Mouse (Mus musculus): ENCODE results near the gene Ucn3. TPM values are rescaled to one million over a fixed set of nuclear protein-coding genes. Genes with fewer than 3 reads are reported as not detected.
"Not testable (repeated sequence)": the region's sequence is repeated elsewhere in the genome, so short reads cannot be mapped to it uniquely, and the experiment has no call there.

Gene Ucn3
- total RNA-seq (2017) = not detected in 2 replicates

- no peak for ATAC-seq (replicated peaks; ENCODE audit: low read depth, poor library complexity, severe bottlenecking)
These were observed at the start of gene Ucn3 for GRCm38 (mm10) chr13:3945249-3945648. Gene Ucn3, minus strand, starts transcription at chr13:3945349.

- no peak for ATAC-seq (replicated peaks; ENCODE audit: low read depth, poor library complexity, severe bottlenecking)
These were observed 46.9 kb upstream of the Ucn3 start for GRCm38 (mm10) chr13:3992081-3992480.

GRCm38 (mm10) chr13:3968849-3969248, 23.7 kb upstream of the Ucn3 start:
- peak; percentile 80 for ATAC-seq (replicated peaks; ENCODE audit: low read depth, poor library complexity, severe bottlenecking)

DNA sequence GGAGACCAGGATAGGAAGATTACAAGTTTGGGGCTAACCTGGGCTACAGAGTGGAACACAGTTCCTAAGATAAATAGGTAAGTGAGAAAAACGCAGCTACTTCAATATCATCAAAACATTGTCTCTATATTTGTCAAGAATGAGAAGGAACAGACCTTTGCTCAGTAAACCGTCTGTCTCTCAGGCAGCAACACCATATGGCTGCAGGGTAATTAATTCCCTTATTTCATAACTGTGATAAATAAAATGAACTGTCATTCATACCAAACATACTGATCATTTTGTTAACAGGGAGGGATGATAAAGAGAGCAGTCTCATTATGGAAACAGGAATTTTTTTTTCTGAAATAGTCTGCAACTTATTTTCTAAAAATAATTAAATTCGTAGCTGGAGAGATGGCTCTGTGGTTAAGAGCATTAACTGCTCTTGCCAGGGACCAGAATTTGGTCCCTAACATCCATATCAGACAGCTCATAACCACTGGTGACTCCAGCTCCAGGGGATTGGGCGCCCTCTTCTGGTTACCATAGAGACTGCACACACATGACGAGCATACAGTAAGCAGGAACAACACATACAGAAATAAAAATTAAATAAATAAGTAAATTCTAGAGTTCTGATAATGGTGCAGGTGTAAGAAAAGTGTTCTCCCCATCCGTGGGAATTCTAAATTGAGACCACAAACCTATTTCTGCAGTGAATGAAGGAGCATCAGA, 6.2 kb upstream of the Ucn3 start:
- ATAC-seq (replicated peaks; ENCODE audit: low read depth, poor library complexity, severe bottlenecking) = no peak

GRCm38 (mm10) chr13:3949477-3949876, 4.3 kb upstream of the Ucn3 start:
- no peak for ATAC-seq (replicated peaks; ENCODE audit: low read depth, poor library complexity, severe bottlenecking)

DNA sequence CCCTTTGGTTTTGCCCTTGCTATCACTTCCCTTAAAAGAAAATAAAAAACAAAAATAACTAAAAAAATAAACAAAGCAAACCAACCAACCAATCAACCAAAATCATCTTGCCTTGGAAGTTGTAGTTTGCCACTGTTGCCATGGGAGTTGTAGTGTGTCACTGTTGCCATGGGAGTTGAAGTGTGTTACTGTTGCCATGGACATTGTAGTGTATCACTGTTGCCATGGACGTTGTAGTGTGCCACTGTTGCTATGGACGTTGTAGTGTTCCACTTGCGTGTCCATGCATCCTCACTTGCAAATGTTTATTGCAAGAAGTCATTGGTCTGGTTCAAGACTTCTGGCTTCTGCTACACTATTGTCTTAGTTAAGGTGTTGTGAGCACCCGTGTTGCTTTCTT, 2.1 kb upstream of the Ucn3 start:
- no peak for ATAC-seq (replicated peaks; ENCODE audit: low read depth, poor library complexity, severe bottlenecking)

DNA sequence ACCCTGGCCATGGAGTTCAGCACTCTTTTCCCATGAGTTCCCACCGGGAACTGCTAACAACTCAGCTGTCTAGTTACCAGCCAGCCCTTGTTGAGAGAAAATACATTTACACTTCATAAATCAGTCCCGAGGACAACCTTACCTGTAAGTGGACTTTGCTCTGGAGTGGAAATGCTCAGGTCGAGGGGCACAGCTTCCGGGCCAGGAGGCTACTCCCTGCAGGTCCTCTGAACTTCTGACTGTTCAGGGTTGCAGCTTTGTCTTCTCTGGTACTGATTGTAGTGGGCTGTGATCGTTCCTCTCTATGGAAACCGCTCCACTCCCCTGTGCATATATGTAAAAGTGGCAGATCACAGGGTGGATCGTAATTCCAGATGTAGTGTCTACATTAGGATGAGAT, 450 bp downstream of the Ucn3 start:
- ATAC-seq (replicated peaks; ENCODE audit: low read depth, poor library complexity, severe bottlenecking) = no peak

GRCm38 (mm10) chr13:3926046-3926445, 19.1 kb downstream of the Ucn3 start:
- ATAC-seq (replicated peaks; ENCODE audit: low read depth, poor library complexity, severe bottlenecking) = no peak

GRCm38 (mm10) chr13:3925632-3926031, 19.5 kb downstream of the Ucn3 start:
- no peak for ATAC-seq (replicated peaks; ENCODE audit: low read depth, poor library complexity, severe bottlenecking)

DNA sequence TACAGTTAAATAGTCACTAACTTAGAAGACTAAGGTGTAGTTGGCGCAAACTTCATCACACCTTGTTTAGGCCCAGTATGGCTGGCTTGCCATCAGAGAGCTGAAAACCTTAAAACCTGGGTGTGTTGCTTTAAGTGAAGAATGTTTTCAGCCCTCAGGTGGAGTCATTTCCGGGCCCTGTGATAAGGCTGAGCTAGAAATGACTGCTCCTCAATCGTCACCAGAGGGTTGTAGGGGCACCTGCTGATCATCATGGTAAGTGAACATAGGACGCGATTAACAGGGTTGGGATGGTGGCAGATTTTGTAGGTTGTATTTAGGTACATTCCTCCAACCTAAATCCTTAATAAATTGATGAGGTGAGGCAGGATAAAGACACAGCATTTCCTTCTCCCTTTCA, 20.7 kb downstream of the Ucn3 start:
- ATAC-seq (replicated peaks; ENCODE audit: low read depth, poor library complexity, severe bottlenecking) = no peak

- ATAC-seq (replicated peaks; ENCODE audit: low read depth, poor library complexity, severe bottlenecking) = peak; percentile 97
These were observed 27.4 kb downstream of the Ucn3 start, which contains the start of the genes Net1 and Tubal3 for GRCm38 (mm10) chr13:3917571-3918311. Gene Net1, minus strand, starts transcription at chr13:3918220. Gene Tubal3, plus strand, starts transcription at chr13:3918274.

DNA sequence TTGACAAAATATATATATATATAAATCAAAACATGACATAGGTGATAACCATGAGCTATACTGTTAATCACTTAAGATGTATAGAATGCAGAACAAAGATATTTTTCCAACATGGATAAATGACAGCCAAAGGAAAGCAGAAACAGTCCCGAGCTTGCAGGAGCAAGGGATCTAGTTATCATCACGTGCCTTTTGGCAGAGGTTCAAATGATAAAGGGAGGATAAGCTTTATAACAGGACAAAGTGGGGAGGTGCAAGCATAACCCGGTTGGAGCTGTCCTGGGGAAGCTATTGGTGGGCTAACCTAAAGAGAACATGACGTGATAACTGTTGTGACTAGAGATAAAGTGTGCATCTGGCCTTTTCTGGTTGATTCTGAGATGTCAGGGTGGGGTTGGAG, 31.6 kb downstream of the Ucn3 start:
- no peak for ATAC-seq (replicated peaks; ENCODE audit: low read depth, poor library complexity, severe bottlenecking)

DNA sequence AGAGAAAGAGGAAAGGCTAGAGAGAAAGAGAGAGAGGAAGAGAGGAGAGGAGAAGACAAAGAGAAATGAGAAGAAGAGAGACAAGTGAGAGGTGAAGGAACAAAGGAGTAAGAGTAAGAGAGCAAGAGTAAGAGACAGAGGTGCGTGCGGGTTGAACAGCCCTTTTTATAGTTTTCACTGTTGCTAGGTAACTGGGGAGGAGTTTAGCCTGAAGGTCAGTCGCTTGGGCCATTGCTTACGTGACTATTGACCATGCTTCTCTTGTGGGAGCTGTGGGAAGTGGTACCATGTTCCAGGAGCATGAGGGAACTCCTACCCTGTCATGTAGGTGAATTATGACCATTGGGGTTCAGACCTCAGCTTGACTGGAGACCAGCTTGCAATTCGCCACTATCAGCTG, 34.8 kb downstream of the Ucn3 start:
- ATAC-seq (replicated peaks; ENCODE audit: low read depth, poor library complexity, severe bottlenecking) = no peak

- 0 out of 2 replicates have a peak, but pooled peaks have one; percentile 36 for ATAC-seq (replicated peaks; ENCODE audit: low read depth, poor library complexity, severe bottlenecking)
These were observed 36.9 kb downstream of the Ucn3 start for GRCm38 (mm10) chr13:3908262-3908661.

DNA sequence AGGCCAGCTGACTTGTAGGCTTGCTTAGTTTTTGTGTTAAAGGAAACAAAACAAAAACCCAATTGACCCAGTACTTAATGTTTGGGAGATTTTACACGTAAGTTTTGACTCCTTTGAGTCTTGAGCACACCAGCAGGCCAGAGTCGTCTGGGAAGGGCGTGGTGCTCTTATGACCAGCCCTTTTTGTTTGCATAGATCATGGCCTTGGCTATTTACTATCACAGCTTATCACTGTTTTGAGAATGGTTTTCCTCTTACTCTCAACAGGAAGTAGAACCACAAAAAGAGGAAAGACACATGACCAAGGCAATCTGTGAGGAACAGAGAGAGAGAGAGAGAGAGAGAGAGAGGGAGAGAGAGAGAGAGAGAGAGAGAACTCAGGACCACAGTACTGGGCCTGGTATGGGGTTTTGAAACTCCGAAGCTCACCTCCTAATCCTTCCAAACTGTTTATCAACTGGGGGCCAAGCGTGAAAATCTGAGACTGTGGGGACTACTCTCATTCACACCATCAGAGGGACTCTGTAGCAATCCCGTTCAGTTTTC, 37.9 kb downstream of the Ucn3 start:
- no peak for ATAC-seq (replicated peaks; ENCODE audit: low read depth, poor library complexity, severe bottlenecking)

- no peak for ATAC-seq (replicated peaks; ENCODE audit: low read depth, poor library complexity, severe bottlenecking)
These were observed 45.8 kb downstream of the Ucn3 start for GRCm38 (mm10) chr13:3899301-3899700.

DNA sequence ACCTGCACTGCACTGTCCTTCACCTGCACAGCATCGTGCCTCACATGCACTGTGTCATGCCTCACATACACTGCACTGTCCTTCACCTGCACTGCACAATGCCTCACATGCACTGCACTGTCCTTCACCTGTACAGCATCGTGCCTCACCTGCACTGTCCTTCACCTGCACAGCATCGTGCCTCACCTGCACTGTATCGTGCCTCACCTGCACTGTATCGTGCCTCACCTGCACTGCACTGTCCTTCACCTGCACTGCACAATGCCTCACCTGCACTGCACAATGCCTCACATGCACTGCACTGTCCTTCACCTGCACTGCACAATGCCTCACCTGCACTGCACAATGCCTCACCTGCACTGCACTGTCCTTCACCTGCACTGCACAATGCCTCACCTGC, 46.9 kb downstream of the Ucn3 start:
- not testable (repeated sequence) for ATAC-seq (replicated peaks; ENCODE audit: low read depth, poor library complexity, severe bottlenecking)

GRCm38 (mm10) chr13:3896913-3897312, 48.2 kb downstream of the Ucn3 start:
- ATAC-seq (replicated peaks; ENCODE audit: low read depth, poor library complexity, severe bottlenecking) = peak; percentile 61

DNA sequence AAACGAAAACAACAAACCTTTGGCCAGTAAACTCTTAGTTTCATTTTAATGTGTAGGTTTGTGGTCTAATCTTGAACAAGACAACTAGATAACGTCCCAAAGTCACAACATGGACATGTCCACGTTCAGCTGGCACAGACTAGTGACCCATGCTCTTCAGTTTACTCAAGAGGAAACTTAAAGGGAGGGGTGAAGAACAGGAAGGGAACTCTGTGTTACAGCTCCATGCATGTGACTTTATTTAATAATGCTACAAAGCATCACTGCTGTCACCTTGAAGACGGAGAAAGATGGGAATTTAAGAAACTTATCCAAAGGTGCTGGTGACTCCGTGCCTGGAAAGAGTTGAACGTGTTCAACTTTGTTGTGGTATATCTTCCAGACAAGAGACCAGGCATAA, 49.1 kb downstream of the Ucn3 start:
- ATAC-seq (replicated peaks; ENCODE audit: low read depth, poor library complexity, severe bottlenecking) = no peak

DNA sequence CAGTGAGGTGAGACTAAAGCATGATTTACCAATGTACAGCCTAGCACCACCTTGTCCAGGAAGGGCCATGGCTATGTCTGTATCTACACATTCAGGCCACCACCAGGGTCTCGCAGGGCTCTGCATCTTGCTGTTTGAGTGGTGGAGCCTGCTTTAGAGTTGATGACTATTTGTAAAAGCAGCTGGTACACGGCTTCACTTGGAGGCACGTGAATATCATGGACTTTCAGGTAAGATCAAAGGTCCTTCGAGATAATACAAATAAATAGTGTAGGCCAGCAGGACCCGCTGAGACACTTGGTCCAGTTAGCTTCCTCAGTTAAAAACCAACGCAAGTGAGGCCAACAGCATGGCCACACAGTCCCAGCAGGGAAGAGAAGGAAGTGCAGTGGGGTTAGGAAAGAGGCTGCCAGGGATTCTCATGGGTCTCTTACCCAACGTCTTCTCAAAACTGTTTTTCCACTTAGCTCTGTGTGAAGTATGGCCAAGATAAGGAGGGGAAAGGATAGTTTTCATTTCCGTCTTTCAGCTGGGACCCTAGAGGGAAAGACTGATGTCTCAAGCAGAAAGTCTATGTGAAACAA, 49.7 kb downstream of the Ucn3 start:
- ATAC-seq (replicated peaks; ENCODE audit: low read depth, poor library complexity, severe bottlenecking) = no peak

- ATAC-seq (replicated peaks; ENCODE audit: low read depth, poor library complexity, severe bottlenecking) = no peak
These were observed 50.6 kb downstream of the Ucn3 start for GRCm38 (mm10) chr13:3894549-3894948.

All from common myeloid progenitor, adult 5-6 weeks (primary cell).